Mouse (Mus musculus) heart, adult 10 weeks (tissue): Measurements from ENCODE around the gene Sdf2l1. TPM values are rescaled to one million over a fixed set of nuclear protein-coding genes. Genes with fewer than 3 reads are reported as not detected.

ENCODE experiments used
- polyA plus RNA-seq: library from polyadenylated mRNA; stranded (reverse); fragments of 350-450 nt; fragmentation: Illumina TruSeq; extraction: RNeasy Lipid Tissue Mini Kit (QIAGEN cat#74804); gene quantifications from one replicate; pipeline ENCODE4 v1.2.3, GENCODE M21; 2014; ENCODE audit warnings: low read depth, low replicate concordance

Gene Sdf2l1
- 7.7 TPM for polyA plus RNA-seq

DNA sequence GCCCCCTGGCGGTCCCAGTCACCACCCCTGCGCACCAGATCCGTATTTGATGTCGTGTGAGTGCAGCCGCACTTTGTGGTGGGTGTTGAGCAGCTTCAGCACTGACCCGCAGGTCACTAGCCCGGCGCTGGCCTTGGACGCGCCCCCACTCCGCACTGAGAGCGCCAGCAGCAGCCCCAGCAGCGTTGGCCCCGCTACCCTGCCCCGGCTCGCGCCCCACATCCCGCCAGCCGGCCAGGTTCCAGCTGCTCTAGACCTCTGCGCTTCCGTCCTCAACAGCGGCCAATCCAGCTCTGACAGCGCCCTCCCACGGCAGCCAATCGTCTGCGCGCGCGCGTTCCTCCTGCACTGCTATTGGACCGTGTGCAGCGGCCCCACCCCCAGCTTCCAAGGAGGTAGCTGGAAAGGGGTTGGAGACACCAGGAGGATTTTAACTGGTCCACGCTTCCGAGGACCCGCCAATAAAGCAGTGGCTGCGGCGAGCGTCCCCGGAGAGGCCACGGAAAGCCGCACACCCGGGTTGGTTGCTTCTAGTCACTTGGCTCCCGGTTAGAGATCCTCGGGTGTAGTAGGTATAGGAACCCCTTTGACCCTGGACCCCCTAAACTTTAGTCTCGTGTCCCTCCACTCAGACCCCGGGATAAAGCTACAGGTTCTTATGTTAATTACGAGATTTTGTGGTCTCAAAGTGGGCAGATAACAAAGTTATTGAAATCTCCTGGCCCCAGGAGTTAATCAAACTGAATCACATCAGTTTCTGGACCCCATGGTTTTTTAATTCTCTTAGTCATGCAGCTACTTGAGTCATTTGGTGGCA, at the start of gene Sdf2l1:
Gene Sdf2l1 (minus strand): TSS at position 295 of the 817 bp plus-strand sequence.

DNA sequence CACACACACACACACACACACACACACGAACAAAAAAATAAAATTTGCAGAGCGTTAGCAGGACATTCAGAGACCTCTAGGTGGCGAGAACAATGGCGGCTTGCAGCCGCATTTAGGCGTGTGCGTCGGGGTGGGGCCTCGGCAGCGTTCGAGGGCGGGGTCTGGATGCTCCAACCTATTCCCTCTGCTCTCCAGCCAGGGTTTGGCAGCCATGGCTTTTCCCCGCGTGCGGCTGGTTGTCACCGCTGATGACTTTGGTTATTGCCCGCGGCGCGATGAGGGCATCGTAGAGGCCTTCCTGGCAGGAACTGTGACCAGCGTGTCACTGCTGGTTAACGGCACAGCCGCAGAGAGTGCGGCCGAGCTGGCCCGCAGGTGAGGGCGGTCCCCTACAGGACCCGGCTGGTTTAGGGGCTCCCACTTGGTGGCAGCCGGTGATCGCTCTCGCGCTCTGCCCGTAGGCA, 14.6 kb upstream of the Sdf2l1 start, which contains the start of gene Ccdc116:
Gene Ccdc116 (minus strand): TSS at position 458 of the 464 bp plus-strand sequence.

DNA sequence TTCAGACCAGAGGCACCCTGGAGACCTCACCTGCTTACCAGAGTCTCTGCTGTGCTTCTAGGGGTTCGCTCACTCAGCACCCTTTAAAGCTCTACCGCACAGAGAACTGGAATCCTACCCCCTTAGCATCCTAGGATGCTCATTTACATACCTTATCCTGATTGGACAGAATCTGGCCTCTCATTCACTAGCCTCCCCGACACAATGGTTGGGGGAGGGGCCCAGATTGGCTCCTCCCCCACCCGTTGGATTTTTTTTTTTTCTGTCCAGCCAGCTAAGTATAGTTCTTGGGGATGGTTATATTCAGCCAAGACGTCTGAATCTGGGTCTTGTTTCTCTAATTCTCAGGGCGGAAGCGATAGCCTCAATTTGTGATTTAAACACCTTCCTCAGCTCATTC, 12.2 kb upstream of the Sdf2l1 start, which contains the start of gene Ydjc:
Gene Ydjc (plus strand): TSS at position 283 of the 400 bp plus-strand sequence.

DNA sequence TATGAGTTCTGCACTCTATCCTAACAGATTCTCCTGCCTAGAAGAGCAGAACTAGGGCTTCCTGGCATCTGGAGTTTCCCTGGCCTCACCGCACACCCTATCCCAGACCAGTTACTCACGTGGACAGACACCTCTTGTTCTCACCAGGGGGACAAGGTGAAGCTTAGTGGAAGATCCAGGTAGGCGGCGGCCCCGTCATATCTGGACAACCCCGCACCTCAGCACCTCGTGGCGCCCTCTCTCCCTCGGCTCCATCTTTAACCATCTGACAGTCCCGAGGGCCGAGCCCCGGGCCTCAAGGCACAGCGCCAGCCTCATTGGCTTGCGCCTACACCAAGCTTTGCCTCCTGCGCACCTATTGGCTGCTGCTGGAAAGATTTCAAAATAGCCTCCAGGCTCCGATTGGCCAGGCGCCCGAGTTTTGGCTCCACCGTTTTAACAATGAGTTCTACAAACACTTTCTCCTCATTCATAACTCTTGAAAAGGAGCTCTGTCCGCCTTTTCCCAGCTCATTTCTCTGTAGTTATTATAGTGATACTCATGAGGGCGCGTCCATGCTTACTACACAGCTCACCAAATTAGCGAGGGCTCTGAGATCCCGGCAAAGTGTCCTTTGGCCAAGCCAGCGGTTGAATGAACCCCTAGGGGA, 7.2 kb downstream of the Sdf2l1 start, which contains the start of gene 2610318N02Rik:
Gene 2610318N02Rik (minus strand): TSS at position 297 of the 650 bp plus-strand sequence.

DNA sequence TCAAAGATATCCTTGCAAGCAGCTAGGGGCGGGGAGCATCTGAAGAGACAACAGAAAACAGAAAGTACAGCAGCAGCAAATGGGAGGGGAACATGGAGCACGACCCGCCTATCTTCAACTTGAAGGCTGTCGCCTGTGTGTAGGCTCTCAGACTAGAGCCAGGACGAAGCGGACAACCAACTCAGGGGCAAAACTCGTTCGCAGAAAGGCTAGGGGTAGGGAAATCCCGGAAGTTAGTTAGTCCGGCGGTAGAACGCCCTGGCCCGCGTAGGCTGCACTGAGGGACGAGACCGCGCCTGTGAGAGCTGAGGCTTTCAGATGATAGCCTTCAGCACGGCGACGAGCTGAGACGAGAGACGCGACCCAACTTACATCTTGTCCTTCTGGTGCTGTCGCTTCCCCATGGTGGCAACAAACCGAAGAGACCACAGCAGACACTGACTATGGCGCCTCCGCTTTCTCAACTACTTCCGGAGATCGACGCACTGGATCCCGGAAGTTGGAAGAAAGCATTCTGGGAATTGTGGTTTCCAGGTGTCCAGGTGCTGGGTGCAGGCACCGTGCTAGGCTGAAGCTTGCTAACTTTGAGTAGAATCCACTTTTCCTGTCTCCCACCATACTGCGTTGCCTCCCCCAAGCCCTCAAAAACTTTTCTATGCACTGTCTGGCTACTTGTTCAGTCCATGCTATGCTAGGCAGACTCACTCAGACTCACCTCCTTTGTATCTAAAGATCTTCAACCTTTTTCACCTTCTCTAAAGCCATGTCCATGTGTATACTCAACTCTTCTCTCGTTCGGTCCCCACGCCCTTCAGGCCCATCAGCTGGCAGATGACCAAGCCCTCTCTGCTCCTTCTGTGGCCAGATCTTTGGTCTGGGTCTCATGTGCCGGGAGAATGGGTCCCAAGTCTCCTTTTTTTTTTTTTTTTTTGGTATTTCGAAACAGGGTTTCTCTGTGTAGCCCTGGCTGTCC, 21.1 kb downstream of the Sdf2l1 start, which contains the start of gene Ppil2:
Gene Ppil2 (minus strand): TSS at position 487 of the 973 bp plus-strand sequence.

Other genes starting within 250 kb of the Sdf2l1 start
- gene Ppm1f, start 235.9 kb downstream of the Sdf2l1 start, polyA plus RNA-seq: 21.6 TPM
- gene Mapk1, start 149.0 kb downstream of the Sdf2l1 start, polyA plus RNA-seq: 105 TPM
- gene Ypel1, start 62.7 kb downstream of the Sdf2l1 start, polyA plus RNA-seq: 0.84 TPM
- gene Ppil2, start 21.1 kb downstream of the Sdf2l1 start, polyA plus RNA-seq: 44.2 TPM
- gene 2610318N02Rik, start 7.2 kb downstream of the Sdf2l1 start, polyA plus RNA-seq: not detected
- gene Ydjc, start 12.2 kb upstream of the Sdf2l1 start, polyA plus RNA-seq: 2.1 TPM
- gene Ccdc116, start 14.8 kb upstream of the Sdf2l1 start, polyA plus RNA-seq: 0.10 TPM
- 102 TPM for gene Ube2l3, start 70.3 kb upstream of the Sdf2l1 start, polyA plus RNA-seq
- gene Rimbp3, start 76.2 kb upstream of the Sdf2l1 start, polyA plus RNA-seq: not detected
- gene Hic2, start 101.2 kb upstream of the Sdf2l1 start, polyA plus RNA-seq: 2.0 TPM
- 4.1 TPM for gene Tmem191c, start 143.7 kb upstream of the Sdf2l1 start, polyA plus RNA-seq
- 0.42 TPM for gene Serpind1, start 199.0 kb upstream of the Sdf2l1 start, polyA plus RNA-seq